Comparison of ENCODE assay signal across 1 mouse cellular context in genomic region chr17:88484539-88484938, GRCm38 (mm10).
TF ChIP-seq lines count a peak whose summit lies in the region.

No protein-coding gene starts in this region.

TF ChIP-seq in CH12.LX, 34 proteins besides CTCF, POLR2A, EP300 and RAD21 (continued from another document):
- peak; percentile 41; the same call in 1 of the 2 replicates for TF ChIP-seq JUND (conservative IDR thresholded peaks at IDR 0.05; ENCODE audit: low read depth, low read length)
- TF ChIP-seq PAX5 (IDR thresholded peaks at IDR 0.05; ENCODE audit: low read length): no peak
- TF ChIP-seq MAX (IDR thresholded peaks at IDR 0.05; ENCODE audit: low read length): no peak
- TF ChIP-seq KAT2A (IDR thresholded peaks at IDR 0.05; ENCODE audit: insufficient replicate concordance, low read length): no peak
- no peak for TF ChIP-seq USF2 (conservative IDR thresholded peaks at IDR 0.05; ENCODE audit: low read depth, low read length)
- TF ChIP-seq CHD1 (IDR thresholded peaks at IDR 0.05; ENCODE audit: low read depth, low read length): 0 out of 2 replicates have a peak, but pooled peaks have one; percentile 64
- TF ChIP-seq TCF12 (IDR thresholded peaks at IDR 0.05; ENCODE audit: low read depth, low read length): 0 out of 2 replicates have a peak, but pooled peaks have one; percentile 35
- TF ChIP-seq CHD2 (IDR thresholded peaks at IDR 0.05; ENCODE audit: low read length): no peak
- TF ChIP-seq ZNF384 (IDR thresholded peaks at IDR 0.05; ENCODE audit: low read depth, low read length): no peak
- TF ChIP-seq E2F4 (IDR thresholded peaks at IDR 0.05; ENCODE audit: insufficient replicate concordance, low read depth, low read length): no peak
- no peak for TF ChIP-seq NRF1 (IDR thresholded peaks at IDR 0.05; ENCODE audit: low read depth, low read length)
